Mouse (Mus musculus) liver, embryonic 12.5 days (tissue): ENCODE measurements at regions not wholly inside any gene's neighbourhood (a gene's known extent, or its start where the extent isn't known, plus 50 kb on each side); places are given as distances from the start of the nearest gene placed in this dataset.

ENCODE experiments used
- ATAC-seq: fragments of 200-750 bp; cut with Nextera tagmentation; 2 replicates; pipeline ENCODE4 v1.8.0; 2017; ENCODE audit warnings: moderate number of reproducible peaks, mild to moderate bottlenecking, moderate library complexity
- H3K27ac ChIP-seq: fragments of 300-500 bp; sonication (generic); 2 replicates; pipeline ENCODE4 v1.5.1; 2016; ENCODE audit warnings: mild to moderate bottlenecking
- H3K27me3 ChIP-seq: fragments of 300-500 bp; sonication (generic); replicated peaks from 2 replicates; pipeline ENCODE4 v1.6.1; 2016; ENCODE audit warnings: mild to moderate bottlenecking, moderate library complexity
- H3K36me3 ChIP-seq: fragments of 300-500 bp; sonication (generic); 2 replicates; pipeline ENCODE4 v1.6.1; 2016; ENCODE audit warnings: mild to moderate bottlenecking, moderate library complexity
- H3K4me1 ChIP-seq: fragments of 300-500 bp; sonication (generic); 2 replicates; pipeline ENCODE4 v1.6.1; 2016
- H3K4me2 ChIP-seq: fragments of 300-500 bp; sonication (generic); 2 replicates; pipeline ENCODE4 v1.6.1; 2016; ENCODE audit warnings: mild to moderate bottlenecking, moderate library complexity
- H3K4me3 ChIP-seq: fragments of 300-500 bp; sonication (generic); 2 replicates; pipeline ENCODE4 v1.5.1; 2016; ENCODE audit warnings: mild to moderate bottlenecking, moderate library complexity
- H3K9ac ChIP-seq: fragments of 300-500 bp; sonication (generic); 2 replicates; pipeline ENCODE4 v1.6.1; 2016; ENCODE audit warnings: mild to moderate bottlenecking, moderate library complexity
- H3K9me3 ChIP-seq: fragments of 300-500 bp; sonication (generic); replicated peaks from 2 replicates; pipeline ENCODE4 v1.6.1; 2016; ENCODE audit warnings: mild to moderate bottlenecking, moderate library complexity
- whole genome bisulfite sequencing: fragments of 180-500 bp; shearing (Covaris S2); methylation state at CpG from one replicate; pipeline ENCODE4 v1.1.7; 2016; ENCODE audit not compliant: insufficient replicate concordance; 5-methylcytosine and 5-hydroxymethylcytosine counted together

DNA sequence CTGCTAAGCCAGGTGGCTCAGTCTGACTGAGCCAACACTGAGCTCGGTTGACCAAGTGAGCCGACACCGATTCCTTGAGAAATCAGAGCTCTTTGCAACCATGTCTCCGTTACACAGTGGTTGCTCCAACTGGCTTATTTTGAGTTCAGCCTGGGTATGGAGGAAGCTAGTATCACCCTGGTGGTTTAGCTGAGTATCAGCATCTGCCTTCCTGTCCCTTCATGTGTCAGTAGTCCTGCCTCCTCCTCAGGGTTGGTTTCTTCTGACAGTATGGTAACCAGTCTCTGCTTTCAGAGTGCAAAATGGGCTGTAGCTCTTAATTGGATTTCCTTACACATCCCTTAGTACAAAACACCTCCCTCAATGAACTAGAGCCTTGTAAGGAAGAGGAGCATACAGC is 66.2 kb upstream of the Foxn3 start:
- 59% methylated on average over 4 of the region's 4 CpGs for WGBS
- Histone ChIP-seq H3K4me3 (no peak overlapping the region), H3K36me3 (no peaks in the 10 kb centered on the region), H3K9ac (no peak overlapping the region), H3K4me2 (no peak overlapping the region), H3K27ac (no peak overlapping the region), H3K4me1 (peaks cover 13% of the 10 kb centered on the region; the same call in 1 of the 2 replicates), H3K9me3 (no peaks in the 10 kb centered on the region), H3K27me3 (peaks cover 42% of the 10 kb centered on the region)
- no peak for ATAC-seq

GRCm38 (mm10) chr12:99628421-99628820 is 65.0 kb upstream of the Foxn3 start:
- no peak for ATAC-seq
- Histone ChIP-seq H3K4me2 (peak overlapping the region; percentile 73), H3K9ac (no peak overlapping the region), H3K4me3 (peak overlapping the region; percentile 60; the same call in 1 of the 2 replicates), H3K9me3 (no peaks in the 10 kb centered on the region), H3K27me3 (peaks cover 42% of the 10 kb centered on the region), H3K36me3 (no peaks in the 10 kb centered on the region), H3K27ac (no peak overlapping the region), H3K4me1 (peaks cover 13% of the 10 kb centered on the region; the same call in 1 of the 2 replicates)
- 55% methylated on average over 3 of the region's 3 CpGs for WGBS

- Histone ChIP-seq H3K36me3 (no peaks in the 10 kb centered on the region), H3K27ac (no peak overlapping the region), H3K27me3 (peaks cover 42% of the 10 kb centered on the region), H3K9me3 (no peaks in the 10 kb centered on the region), H3K4me1 (peaks cover 13% of the 10 kb centered on the region; the same call in 1 of the 2 replicates), H3K9ac (no peak overlapping the region), H3K4me3 (peak overlapping the region; percentile 60), H3K4me2 (peak overlapping the region; percentile 73)
- ATAC-seq, result peak; percentile 73
- under 1% methylated on average over 30 of the region's 30 CpGs for WGBS
These were observed 64.5 kb upstream of the Foxn3 start for GRCm38 (mm10) chr12:99627898-99628231.

DNA sequence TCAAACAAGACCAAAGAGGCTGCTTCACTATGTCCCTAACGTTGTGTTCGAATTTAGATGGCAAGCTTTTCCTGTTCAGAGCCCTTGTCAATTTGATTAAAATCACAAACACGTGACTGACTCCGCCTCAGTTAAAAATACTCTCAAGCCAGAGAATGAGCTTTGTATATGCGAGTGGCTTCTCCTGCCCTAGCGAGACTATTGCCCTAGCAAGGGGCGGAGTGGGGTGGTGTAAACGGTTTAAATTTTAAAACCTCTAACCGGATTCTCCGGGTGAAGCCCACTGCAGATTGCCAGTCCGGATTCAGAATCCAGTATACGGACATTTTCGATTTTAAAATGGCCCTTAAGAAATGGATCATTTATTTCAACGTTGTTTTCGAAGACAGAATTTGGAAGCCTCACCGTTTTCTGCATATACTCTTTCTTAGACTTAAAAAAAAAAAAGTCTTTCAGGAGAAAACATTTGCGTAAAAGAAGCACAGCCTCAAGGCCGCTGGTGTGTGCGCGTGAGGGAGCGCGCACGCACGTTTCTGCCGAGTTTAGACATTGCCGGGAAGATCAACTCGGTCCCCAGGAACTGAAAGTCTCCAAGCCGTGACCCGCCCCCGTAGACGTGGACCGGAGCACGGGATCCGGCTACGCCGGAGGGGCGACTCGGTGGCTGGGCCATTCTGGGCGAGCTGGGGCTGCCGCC is 64.0 kb upstream of the Foxn3 start:
- ATAC-seq, result no peak
- Histone ChIP-seq H3K4me1 (peaks cover 13% of the 10 kb centered on the region; the same call in 1 of the 2 replicates), H3K27me3 (peaks cover 42% of the 10 kb centered on the region), H3K9me3 (no peaks in the 10 kb centered on the region), H3K4me2 (peak overlapping the region; percentile 73), H3K9ac (no peak overlapping the region), H3K27ac (no peak overlapping the region), H3K4me3 (peak overlapping the region; percentile 60), H3K36me3 (no peaks in the 10 kb centered on the region)
- 2% methylated on average over 40 of the region's 40 CpGs for WGBS

- Histone ChIP-seq H3K4me2 (no peak overlapping the region), H3K9ac (no peak overlapping the region), H3K9me3 (no peaks in the 10 kb centered on the region), H3K36me3 (no peaks in the 10 kb centered on the region), H3K27ac (no peak overlapping the region), H3K4me3 (no peak overlapping the region), H3K27me3 (peaks cover 42% of the 10 kb centered on the region), H3K4me1 (peaks cover 13% of the 10 kb centered on the region; the same call in 1 of the 2 replicates)
- WGBS, result 66% methylated on average over 4 of the region's 4 CpGs
- ATAC-seq, result no peak
These were observed 62.8 kb upstream of the Foxn3 start for GRCm38 (mm10) chr12:99626147-99626546.

GRCm38 (mm10) chr12:99625094-99625493 is 61.7 kb upstream of the Foxn3 start:
- Histone ChIP-seq H3K9ac (no peak overlapping the region), H3K36me3 (no peaks in the 10 kb centered on the region), H3K27ac (no peak overlapping the region), H3K27me3 (peaks cover 40% of the 10 kb centered on the region), H3K4me3 (no peak overlapping the region), H3K4me2 (no peak overlapping the region), H3K4me1 (peaks cover 13% of the 10 kb centered on the region; the same call in 1 of the 2 replicates), H3K9me3 (no peaks in the 10 kb centered on the region)
- WGBS, result 31% methylated on average over 9 of the region's 9 CpGs
- ATAC-seq, result no peak

GRCm38 (mm10) chr12:99622238-99622637 is 58.9 kb upstream of the Foxn3 start:
- Histone ChIP-seq H3K4me1 (0 out of 2 replicates have a peak, but pooled peaks cover 3% of the 10 kb centered on the region), H3K9me3 (no peaks in the 10 kb centered on the region), H3K27me3 (peaks cover 12% of the 10 kb centered on the region), H3K4me2 (no peak overlapping the region), H3K4me3 (no peak overlapping the region), H3K27ac (no peak overlapping the region), H3K36me3 (no peaks in the 10 kb centered on the region), H3K9ac (no peak overlapping the region)
- 40% methylated on average over 2 of the region's 2 CpGs for WGBS
- ATAC-seq, result no peak

GRCm38 (mm10) chr12:99617241-99617804 is 53.9 kb upstream of the Foxn3 start:
- no peak overlapping the region for H3K4me3 ChIP-seq
- H3K4me2 ChIP-seq, result no peak overlapping the region
- H3K27ac ChIP-seq, result no peak overlapping the region
- ATAC-seq, result no peak
- no peaks in the 10 kb centered on the region for H3K4me1 ChIP-seq
- WGBS, result 75% methylated on average over 14 of the region's 14 CpGs
- H3K9me3 ChIP-seq, result no peaks in the 10 kb centered on the region
- no peak overlapping the region for H3K9ac ChIP-seq
- H3K36me3 ChIP-seq, result no peaks in the 10 kb centered on the region
- H3K27me3 ChIP-seq, result no peaks in the 10 kb centered on the region

- no peaks in the 10 kb centered on the region for H3K4me1 ChIP-seq
- no peak overlapping the region for H3K27ac ChIP-seq
- no peaks in the 10 kb centered on the region for H3K36me3 ChIP-seq
- H3K4me3 ChIP-seq, result no peak overlapping the region
- H3K4me2 ChIP-seq, result no peak overlapping the region
- ATAC-seq, result no peak
- H3K27me3 ChIP-seq, result no peaks in the 10 kb centered on the region
- no peaks in the 10 kb centered on the region for H3K9me3 ChIP-seq
- no peak overlapping the region for H3K9ac ChIP-seq
- WGBS, result 63% methylated on average over 6 of the region's 6 CpGs
These were observed 51.0 kb upstream of the Foxn3 start for GRCm38 (mm10) chr12:99614420-99614819.
